Mouse (Mus musculus) neural tube, embryonic 11.5 days (tissue): ENCODE data around the gene Cabp4. TPM values are rescaled to one million over a fixed set of nuclear protein-coding genes. Genes with fewer than 3 reads are reported as not detected.
"Not testable (repeated sequence)": the region's sequence is repeated elsewhere in the genome, so short reads cannot be mapped to it uniquely, and the experiment has no call there.

ENCODE experiments used
- ATAC-seq: fragments of 200-750 bp; cut with Nextera tagmentation; 2 replicates; pipeline ENCODE4 v1.8.0; 2017; ENCODE audit warnings: moderate number of reproducible peaks, mild to moderate bottlenecking, moderate TSS enrichment, moderate library complexity; ENCODE audit not compliant: insufficient read depth, low FRiP score, low TSS enrichment
- DNase-seq: peaks from one replicate; pipeline ENCODE4 v3.0.0-alpha.2; 2015; ENCODE audit warnings: low spot score
- H3K27ac ChIP-seq: fragments of 300-500 bp; sonication (generic); 2 replicates; pipeline ENCODE4 v1.5.1; 2014; ENCODE audit warnings: low read depth, mild to moderate bottlenecking, low read length
- H3K27me3 ChIP-seq: fragments of 300-500 bp; sonication (generic); 2 replicates; pipeline ENCODE4 v1.6.1; 2014; ENCODE audit warnings: mild to moderate bottlenecking, low read length, mixed read lengths; ENCODE audit not compliant: control insufficient read depth, insufficient read depth
- H3K36me3 ChIP-seq: fragments of 300-500 bp; sonication (generic); 2 replicates; pipeline ENCODE4 v1.6.1; 2014; ENCODE audit warnings: mild to moderate bottlenecking, low read length, moderate library complexity, mixed read lengths; ENCODE audit not compliant: control insufficient read depth, insufficient read depth
- H3K4me1 ChIP-seq: fragments of 300-500 bp; sonication (generic); 2 replicates; pipeline ENCODE4 v1.6.1; 2014; ENCODE audit warnings: low read length, mixed read lengths; ENCODE audit not compliant: control insufficient read depth, insufficient read depth
- H3K4me2 ChIP-seq: fragments of 300-500 bp; sonication (generic); 2 replicates; pipeline ENCODE4 v1.6.1; 2014; ENCODE audit warnings: low read depth, mild to moderate bottlenecking, moderate library complexity
- H3K4me3 ChIP-seq: fragments of 300-500 bp; sonication (generic); 2 replicates; pipeline ENCODE4 v1.5.1; 2014; ENCODE audit warnings: low read depth, low read length
- H3K9ac ChIP-seq: fragments of 300-500 bp; sonication (generic); 2 replicates; pipeline ENCODE4 v1.6.1; 2014; ENCODE audit warnings: mild to moderate bottlenecking, low read length
- H3K9me3 ChIP-seq: fragments of 300-500 bp; sonication (generic); 2 replicates; pipeline ENCODE4 v1.6.1; 2016; ENCODE audit warnings: low read length; ENCODE audit not compliant: control insufficient read depth
- WGBS: fragments of 180-500 bp; shearing (Covaris S2); extraction: QIAGEN DNeasy Blood & Tissue Kit; methylation state at CpG from one replicate; pipeline ENCODE4 v1.1.7; 2014; 5-methylcytosine and 5-hydroxymethylcytosine counted together
- polyA plus RNA-seq: library from polyadenylated mRNA; unstranded; fragments of >200 nt; fragmentation: Nextera tagmentation; extraction: Ambion mirVana; gene quantifications from 2 replicates; pipeline ENCODE4 v1.2.1, GENCODE M21; 2014

The Cabp4 gene
- polyA plus RNA-seq, 1 experiment from 2014 or later = not detected

GRCm38 (mm10) chr19:4145936-4146335 is 2.1 kb upstream of the Cabp4 start:
- no peaks in the 10 kb centered on the region for H3K9me3 ChIP-seq
- WGBS = 88% methylated on average over 5 of the region's 5 CpGs
- H3K4me1 ChIP-seq = peaks cover 8% of the 10 kb centered on the region
- H3K36me3 ChIP-seq = no peaks in the 10 kb centered on the region; the same call in 1 of the 2 replicates
- no peak overlapping the region for H3K27ac ChIP-seq
- ATAC-seq (no peak), DNase-seq (no peak)
- no peak overlapping the region for H3K9ac ChIP-seq
- H3K4me3 ChIP-seq = no peak overlapping the region
- no peaks in the 10 kb centered on the region for H3K27me3 ChIP-seq
- H3K4me2 ChIP-seq = no peak overlapping the region

GRCm38 (mm10) chr19:4144550-4145498 is 991 bp upstream of the Cabp4 start:
- Histone ChIP-seq H3K27me3 (no peaks in the 10 kb centered on the region), H3K9ac (no peak overlapping the region), H3K4me1 (peaks cover 8% of the 10 kb centered on the region), H3K36me3 (no peaks in the 10 kb centered on the region), H3K27ac (no peak overlapping the region), H3K9me3 (no peaks in the 10 kb centered on the region), H3K4me3 (no peak overlapping the region), H3K4me2 (no peak overlapping the region)
- DNase-seq (no peak), ATAC-seq (no peak)
- WGBS = 84% methylated on average over 16 of the region's 16 CpGs

GRCm38 (mm10) chr19:4142416-4143173 is 1.2 kb downstream of the Cabp4 start:
- no peaks in the 10 kb centered on the region for H3K27me3 ChIP-seq
- H3K4me1 ChIP-seq = no peaks in the 10 kb centered on the region
- 93% methylated on average over 18 of the region's 18 CpGs for WGBS

GRCm38 (mm10) chr19:4140147-4140546 is 3.7 kb downstream of the Cabp4 start:
- ATAC-seq = no peak
- H3K9me3 ChIP-seq = no peaks in the 10 kb centered on the region
- H3K4me1 ChIP-seq = no peaks in the 10 kb centered on the region
- no peak for DNase-seq
- H3K4me2 ChIP-seq = no peak overlapping the region
- no peak overlapping the region for H3K9ac ChIP-seq
- H3K36me3 ChIP-seq = no peaks in the 10 kb centered on the region
- no peak overlapping the region for H3K4me3 ChIP-seq
- H3K27ac ChIP-seq = no peak overlapping the region
- WGBS = 80% methylated on average over 6 of the region's 6 CpGs
- H3K27me3 ChIP-seq = no peaks in the 10 kb centered on the region

More at GRCm38 (mm10) chr19:4142416-4143173, 1.2 kb downstream of the Cabp4 start:
- ATAC-seq (no peak), DNase-seq (no peak)
- no peak overlapping the region for H3K27ac ChIP-seq
- no peaks in the 10 kb centered on the region for H3K36me3 ChIP-seq
- H3K4me2 ChIP-seq = no peak overlapping the region
- H3K9ac ChIP-seq = no peak overlapping the region
- H3K4me3 ChIP-seq = no peak overlapping the region
- H3K9me3 ChIP-seq = no peaks in the 10 kb centered on the region

- Histone ChIP-seq H3K27ac (no peak within 1 kb of the TSS), H3K4me1 (no peaks in the 10 kb centered on the region), H3K27me3 (no peaks in the 10 kb centered on the region), H3K4me2 (no peak within 1 kb of the TSS), H3K9ac (no peak within 1 kb of the TSS), H3K36me3 (no peaks in the 10 kb centered on the region), H3K9me3 (no peaks in the 10 kb centered on the region), H3K4me3 (no peak within 1 kb of the TSS)
- ATAC-seq (no peak), DNase-seq (no peak)
- 79% methylated on average over 2 of the region's 2 CpGs for WGBS
Observed at GRCm38 (mm10) chr19:4139446-4139845, 4.4 kb downstream of the Cabp4 start, which contains the start of gene Gpr152. Gpr152 (plus strand) TSS chr19:4139787.

- no peaks in the 10 kb centered on the region for H3K27me3 ChIP-seq
- no peak for ATAC-seq
- no peak for DNase-seq
- H3K27ac ChIP-seq = no peak overlapping the region
- H3K4me2 ChIP-seq = no peak overlapping the region
- H3K9ac ChIP-seq = no peak overlapping the region
- 79% methylated on average over 5 of the region's 5 CpGs for WGBS
- no peaks in the 10 kb centered on the region for H3K36me3 ChIP-seq
- H3K9me3 ChIP-seq = no peaks in the 10 kb centered on the region
- no peaks in the 10 kb centered on the region for H3K4me1 ChIP-seq
- H3K4me3 ChIP-seq = no peak overlapping the region
Observed at GRCm38 (mm10) chr19:4137913-4138312, 5.9 kb downstream of the Cabp4 start.

GRCm38 (mm10) chr19:4136463-4136862 is 7.4 kb downstream of the Cabp4 start:
- Histone ChIP-seq H3K27ac (no peak overlapping the region), H3K4me3 (no peak overlapping the region), H3K9ac (no peak overlapping the region), H3K4me1 (no peaks in the 10 kb centered on the region), H3K27me3 (no peaks in the 10 kb centered on the region), H3K36me3 (no peaks in the 10 kb centered on the region), H3K4me2 (no peak overlapping the region), H3K9me3 (no peaks in the 10 kb centered on the region)
- ATAC-seq (no peak), DNase-seq (no peak)
- 80% methylated on average over 5 of the region's 5 CpGs for WGBS

GRCm38 (mm10) chr19:4135963-4136345 is 7.9 kb downstream of the Cabp4 start:
- not testable (repeated sequence) for H3K27me3 ChIP-seq, DNase-seq, H3K9ac ChIP-seq, H3K4me3 ChIP-seq, ATAC-seq, H3K4me1 ChIP-seq, H3K27ac ChIP-seq, H3K4me2 ChIP-seq, H3K9me3 ChIP-seq, H3K36me3 ChIP-seq
- 23% methylated on average over 7 of the region's 8 CpGs for WGBS
